Mouse (Mus musculus): ENCODE results near the gene Gstp1. TPM values are rescaled to one million over a fixed set of nuclear protein-coding genes. Genes with fewer than 3 reads are reported as not detected.
"Not testable (repeated sequence)": the region's sequence is repeated elsewhere in the genome, so short reads cannot be mapped to it uniquely, and the experiment has no call there.

Gene Gstp1
- polyA plus RNA-seq, 2 experiments: 274 to 511 TPM

GRCm38 (mm10) chr19:4037154-4037787 lies 514 bp downstream of the Gstp1 start:
- 24% methylated on average over 7 of the region's 8 CpGs for WGBS (ENCODE audit: insufficient replicate concordance)
- not testable (repeated sequence) for H3K9me3 ChIP-seq (ENCODE audit: control insufficient read depth, low read length); ATAC-seq (ENCODE audit: insufficient read depth); H3K36me3 ChIP-seq (replicated peaks; ENCODE audit: control insufficient read depth, insufficient read depth, low read depth); H3K27ac ChIP-seq; DNase-seq (ENCODE audit: low read depth in 3 of 3, low spot score in 3 of 3); H3K27me3 ChIP-seq (ENCODE audit: control insufficient read depth, insufficient read depth, low read length)
- H3K4me1 ChIP-seq (replicated peaks; ENCODE audit: control insufficient read depth in 2 of 2, insufficient read depth in 2 of 2, low read length in 1 of 2): peaks cover 3 to 25% of the 10 kb centered on the region in 2 experiments; a peak in 2 of 4 replicates
- H3K4me2 ChIP-seq (ENCODE audit: low read depth): peak overlapping the region; percentile 64
- H3K4me3 ChIP-seq (ENCODE audit: insufficient read depth in 1 of 2, low read depth in 2 of 2, low read length in 2 of 2): peak overlapping the region; percentile 62 to 81
- H3K9ac ChIP-seq (replicated peaks): peak overlapping the region; percentile 68

- Histone ChIP-seq H3K27me3 (ENCODE audit: control insufficient read depth, insufficient read depth, low read length) (no peaks in the 10 kb centered on the region), H3K9ac (replicated peaks) (no peak overlapping the region), H3K9me3 (ENCODE audit: control insufficient read depth, low read length) (no peaks in the 10 kb centered on the region), H3K4me2 (ENCODE audit: low read depth) (peak overlapping the region; percentile 54), H3K36me3 (replicated peaks; ENCODE audit: control insufficient read depth, insufficient read depth, low read depth) (no peaks in the 10 kb centered on the region; the same call in 1 of the 2 replicates), H3K4me3 (ENCODE audit: insufficient read depth in 1 of 2, low read depth in 2 of 2, low read length in 2 of 2) (peak overlapping the region; percentile 14 to 28; a peak in 2 of 4 replicates), H3K27ac (no peak overlapping the region), H3K4me1 (replicated peaks; ENCODE audit: control insufficient read depth in 2 of 2, insufficient read depth in 2 of 2, low read length in 1 of 2) (peaks cover 3 to 25% of the 10 kb centered on the region in 2 experiments; a peak in 2 of 4 replicates)
- TF ChIP-seq EP300 (IDR thresholded peaks at IDR 0.05; ENCODE audit: low read depth): no peak
- TF ChIP-seq CTCF (IDR thresholded peaks at IDR 0.05; ENCODE audit: low read depth): no peak
- no peak for ATAC-seq (ENCODE audit: insufficient read depth)
- no peak for DNase-seq (ENCODE audit: low read depth in 3 of 3, low spot score in 3 of 3)
- whole genome bisulfite sequencing (ENCODE audit: insufficient replicate concordance): 55% methylated on average over 12 of the region's 12 CpGs
These were observed 1.3 kb downstream of the Gstp1 start for GRCm38 (mm10) chr19:4036327-4037045.

GRCm38 (mm10) chr19:4033742-4034141 lies 4.0 kb downstream of the Gstp1 start:
- no peak overlapping the region for H3K4me3 ChIP-seq (ENCODE audit: insufficient read depth in 1 of 2, low read depth in 2 of 2, low read length in 2 of 2)
- 55% methylated on average over 5 of the region's 5 CpGs for WGBS (ENCODE audit: insufficient replicate concordance)
- ATAC-seq (ENCODE audit: insufficient read depth) (no peak), DNase-seq (ENCODE audit: low read depth in 3 of 3, low spot score in 3 of 3) (no peak)
- H3K36me3 ChIP-seq (replicated peaks; ENCODE audit: control insufficient read depth, insufficient read depth, low read depth): no peaks in the 10 kb centered on the region; the same call in 1 of the 2 replicates
- H3K9me3 ChIP-seq (ENCODE audit: control insufficient read depth, low read length): no peaks in the 10 kb centered on the region
- no peak overlapping the region for H3K4me2 ChIP-seq (ENCODE audit: low read depth)
- TF ChIP-seq CTCF (IDR thresholded peaks at IDR 0.05; ENCODE audit: low read depth) (no peak), EP300 (IDR thresholded peaks at IDR 0.05; ENCODE audit: low read depth) (no peak)
- peaks cover 3 to 22% of the 10 kb centered on the region in 2 experiments; a peak in 2 of 4 replicates for H3K4me1 ChIP-seq (replicated peaks; ENCODE audit: control insufficient read depth in 2 of 2, insufficient read depth in 2 of 2, low read length in 1 of 2)
- H3K27me3 ChIP-seq (ENCODE audit: control insufficient read depth, insufficient read depth, low read length): no peaks in the 10 kb centered on the region
- no peak overlapping the region for H3K27ac ChIP-seq
- H3K9ac ChIP-seq (replicated peaks): no peak overlapping the region

- Histone ChIP-seq H3K36me3 (replicated peaks; ENCODE audit: control insufficient read depth, insufficient read depth, low read depth) (no peaks in the 10 kb centered on the region; the same call in 1 of the 2 replicates), H3K4me1 (replicated peaks; ENCODE audit: control insufficient read depth in 2 of 2, insufficient read depth in 2 of 2, low read length in 1 of 2) (peaks cover 2 to 22% of the 10 kb centered on the region in 2 experiments; a peak in 2 of 4 replicates), H3K4me2 (ENCODE audit: low read depth) (no peak overlapping the region), H3K4me3 (ENCODE audit: insufficient read depth in 1 of 2, low read depth in 2 of 2, low read length in 2 of 2) (no peak overlapping the region), H3K27me3 (ENCODE audit: control insufficient read depth, insufficient read depth, low read length) (no peaks in the 10 kb centered on the region), H3K27ac (no peak overlapping the region), H3K9me3 (ENCODE audit: control insufficient read depth, low read length) (no peaks in the 10 kb centered on the region), H3K9ac (replicated peaks) (no peak overlapping the region)
- TF ChIP-seq CTCF (IDR thresholded peaks at IDR 0.05; ENCODE audit: low read depth) (no peak), EP300 (IDR thresholded peaks at IDR 0.05; ENCODE audit: low read depth) (no peak)
- WGBS (ENCODE audit: insufficient replicate concordance): 51% methylated on average over 3 of the region's 3 CpGs
- no peak for DNase-seq (ENCODE audit: low read depth in 3 of 3, low spot score in 3 of 3)
- no peak for ATAC-seq (ENCODE audit: insufficient read depth)
These were observed 4.5 kb downstream of the Gstp1 start for GRCm38 (mm10) chr19:4033298-4033697.

GRCm38 (mm10) chr19:4032668-4033067 lies 5.1 kb downstream of the Gstp1 start:
- H3K36me3 ChIP-seq (replicated peaks; ENCODE audit: control insufficient read depth, insufficient read depth, low read depth): no peaks in the 10 kb centered on the region; the same call in 1 of the 2 replicates
- ATAC-seq (ENCODE audit: insufficient read depth): no peak
- TF ChIP-seq EP300 (IDR thresholded peaks at IDR 0.05; ENCODE audit: low read depth) (no peak), CTCF (IDR thresholded peaks at IDR 0.05; ENCODE audit: low read depth) (no peak)
- no peak overlapping the region for H3K9ac ChIP-seq (replicated peaks)
- no peak overlapping the region for H3K4me3 ChIP-seq (ENCODE audit: insufficient read depth in 1 of 2, low read depth in 2 of 2, low read length in 2 of 2)
- WGBS (ENCODE audit: insufficient replicate concordance): 47% methylated on average over 7 of the region's 7 CpGs
- H3K27ac ChIP-seq: no peak overlapping the region
- H3K4me2 ChIP-seq (ENCODE audit: low read depth): no peak overlapping the region
- H3K4me1 ChIP-seq (replicated peaks; ENCODE audit: control insufficient read depth in 2 of 2, insufficient read depth in 2 of 2, low read length in 1 of 2): peaks cover 0 to 17% of the 10 kb centered on the region in 2 experiments; a peak in 2 of 4 replicates
- H3K9me3 ChIP-seq (ENCODE audit: control insufficient read depth, low read length): no peaks in the 10 kb centered on the region
- H3K27me3 ChIP-seq (ENCODE audit: control insufficient read depth, insufficient read depth, low read length): no peaks in the 10 kb centered on the region
- DNase-seq (ENCODE audit: low read depth in 3 of 3, low spot score in 3 of 3): no peak

Measured in liver, embryonic 14.5 days (tissue).